Mouse (Mus musculus) cerebellum, adult 11 months (tissue): ENCODE results near the gene Olfr1113.
"Not testable (repeated sequence)": the region's sequence is repeated elsewhere in the genome, so short reads cannot be mapped to it uniquely, and the experiment has no call there.

Source experiments
- DNase-seq: peaks from one replicate; pipeline ENCODE4 v3.0.0; 2022

Olfr1113 gene

DNA sequence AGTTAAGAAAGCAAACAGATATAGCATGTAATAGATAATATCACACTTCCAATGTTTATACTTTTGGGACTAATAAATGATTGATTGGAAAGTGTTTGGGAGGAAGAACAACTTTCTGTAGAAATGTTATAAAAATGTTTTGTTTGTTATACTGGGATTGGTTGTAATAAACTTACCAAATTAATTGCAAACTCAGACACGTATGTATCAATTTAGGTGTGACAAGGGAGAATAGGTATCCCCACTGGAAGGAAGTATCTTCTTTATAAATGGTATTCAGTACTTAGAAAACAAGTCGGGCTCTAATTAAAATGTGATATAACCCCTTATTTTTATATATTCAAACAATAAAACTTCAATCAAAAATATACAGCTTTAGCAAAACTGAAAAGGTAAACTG is at the start of gene Olfr1113:
Gene Olfr1113 (plus strand): TSS at position 301 of the 400 bp plus-strand sequence.
- DNase-seq, result no peak

DNA sequence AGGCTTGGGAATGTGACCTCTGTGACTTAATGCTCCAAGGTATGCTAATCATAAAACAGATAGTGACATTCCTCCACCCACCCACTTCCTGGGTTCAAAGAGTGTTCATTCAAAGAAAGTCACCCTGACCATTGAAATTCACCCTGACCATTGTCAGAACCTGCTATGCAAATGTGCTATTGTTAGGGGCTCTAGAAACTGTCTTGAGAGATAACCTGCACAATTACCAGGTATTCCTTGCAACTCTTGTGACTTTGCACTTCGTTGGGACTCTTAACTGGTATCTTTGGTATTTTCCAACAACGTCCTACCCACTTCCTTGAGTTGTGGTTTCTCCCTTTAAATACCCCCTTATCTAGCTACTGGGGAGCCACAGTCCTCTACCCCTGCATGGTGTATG is 41.0 kb upstream of the Olfr1113 start:
- not testable (repeated sequence) for DNase-seq

- no peak for DNase-seq
These were observed 21.3 kb upstream of the Olfr1113 start, which contains the start of gene Olfr1112 for GRCm38 (mm10) chr2:87187498-87187897. TSS of gene Olfr1112 (plus strand) at chr2:87187798.

GRCm38 (mm10) chr2:87247713-87248112 is 38.9 kb downstream of the Olfr1113 start, which contains the start of gene Olfr1115:
TSS of gene Olfr1115 (plus strand) at chr2:87248013.
- no peak for DNase-seq
